Mouse (Mus musculus): ENCODE data around the gene Tmem253. TPM values are rescaled to one million over a fixed set of nuclear protein-coding genes. Genes with fewer than 3 reads are reported as not detected.

Tmem253 gene
- polyA plus RNA-seq, 1 experiment from 2014 or later, result 1.0 TPM

DNA sequence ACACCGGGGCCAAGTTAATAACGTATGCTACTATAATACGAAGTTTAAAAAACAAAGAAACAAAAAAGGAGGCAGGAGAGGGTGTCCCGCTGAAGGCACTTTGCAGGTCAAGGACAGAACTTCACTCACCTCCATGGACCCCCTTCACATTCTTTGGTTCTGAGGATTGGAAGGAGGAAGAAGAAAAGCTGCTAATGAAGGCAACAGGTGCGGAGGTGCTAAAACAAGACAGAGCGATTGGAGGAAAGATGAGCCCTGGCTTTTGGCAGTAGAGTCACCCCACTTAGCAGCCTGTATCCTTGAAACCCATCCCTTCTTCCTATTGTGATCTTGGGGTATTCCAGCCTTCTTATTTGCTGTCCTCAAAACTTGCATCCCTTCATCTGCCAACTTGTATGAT, 5.6 kb upstream of the Tmem253 start:
- Histone ChIP-seq H3K4me3 (peak overlapping the region; percentile 36), H3K4me2 (replicated peaks) (peak overlapping the region; percentile 64), H3K27ac (peak overlapping the region; percentile 75; the same call in 1 of the 2 replicates), H3K4me1 (peaks cover 74% of the 10 kb centered on the region), H3K9me3 (no peaks in the 10 kb centered on the region), H3K36me3 (peaks cover 40% of the 10 kb centered on the region), H3K9ac (peak overlapping the region; percentile 39), H3K27me3 (replicated peaks) (no peaks in the 10 kb centered on the region)
- ATAC-seq (ENCODE audit: low FRiP score, low read depth), result no peak
- 43% methylated on average over 6 of the region's 6 CpGs for WGBS

DNA sequence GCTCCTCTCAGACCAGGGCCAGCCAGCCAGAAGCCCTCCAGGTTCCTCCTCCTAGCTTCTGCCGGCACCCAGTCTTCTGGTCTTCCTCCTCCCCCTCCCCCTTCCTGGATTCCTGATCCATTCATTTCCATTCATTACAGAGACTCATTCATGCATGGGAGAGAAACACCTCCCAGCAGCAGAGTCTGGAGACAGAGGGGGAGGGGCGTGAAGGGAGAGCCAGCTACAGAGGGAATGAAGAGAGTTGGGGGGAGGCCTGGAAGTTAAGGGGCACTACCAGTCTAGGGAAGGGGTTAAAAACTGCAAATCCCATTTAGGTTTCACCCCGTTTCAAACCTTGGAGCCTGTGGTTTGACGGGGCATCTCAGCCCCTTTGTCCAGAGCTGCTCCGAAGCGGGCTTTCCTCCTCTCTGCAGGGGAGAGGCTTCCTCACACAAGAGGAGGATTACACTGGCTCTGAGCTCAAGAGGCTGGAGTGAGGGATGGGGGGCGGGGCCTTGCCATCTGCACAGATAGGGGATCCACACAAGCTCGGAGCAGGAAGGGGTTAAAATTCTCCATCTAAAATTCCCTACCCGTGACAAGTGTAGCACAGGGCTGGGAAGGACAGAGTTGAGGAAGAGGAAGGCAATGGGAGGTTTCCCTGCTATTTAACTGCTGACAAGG, 4.9 kb upstream of the Tmem253 start:
- peak overlapping the region; percentile 36 for H3K4me3 ChIP-seq
- peaks cover 71% of the 10 kb centered on the region for H3K4me1 ChIP-seq
- no peaks in the 10 kb centered on the region for H3K9me3 ChIP-seq
- H3K36me3 ChIP-seq, result peaks cover 33% of the 10 kb centered on the region
- H3K27me3 ChIP-seq (replicated peaks), result no peaks in the 10 kb centered on the region
- H3K4me2 ChIP-seq (replicated peaks), result peak overlapping the region; percentile 64
- under 1% methylated on average over 9 of the region's 9 CpGs for WGBS
- H3K9ac ChIP-seq, result peak overlapping the region; percentile 39
- ATAC-seq (ENCODE audit: low FRiP score, low read depth), result peak; percentile 83
- peak overlapping the region; percentile 75 for H3K27ac ChIP-seq

- Histone ChIP-seq H3K36me3 (peaks cover 22% of the 10 kb centered on the region), H3K4me3 (no peak overlapping the region), H3K9me3 (no peaks in the 10 kb centered on the region), H3K27ac (peak overlapping the region; percentile 75; the same call in 1 of the 2 replicates), H3K9ac (no peak overlapping the region), H3K4me2 (replicated peaks) (peak overlapping the region; percentile 64), H3K27me3 (replicated peaks) (no peaks in the 10 kb centered on the region), H3K4me1 (peaks cover 71% of the 10 kb centered on the region)
- no peak for ATAC-seq (ENCODE audit: low FRiP score, low read depth)
- WGBS, result 57% methylated on average over 1 of the region's 1 CpGs
Measured at GRCm38 (mm10) chr14:52011683-52012082, 3.8 kb upstream of the Tmem253 start.

DNA sequence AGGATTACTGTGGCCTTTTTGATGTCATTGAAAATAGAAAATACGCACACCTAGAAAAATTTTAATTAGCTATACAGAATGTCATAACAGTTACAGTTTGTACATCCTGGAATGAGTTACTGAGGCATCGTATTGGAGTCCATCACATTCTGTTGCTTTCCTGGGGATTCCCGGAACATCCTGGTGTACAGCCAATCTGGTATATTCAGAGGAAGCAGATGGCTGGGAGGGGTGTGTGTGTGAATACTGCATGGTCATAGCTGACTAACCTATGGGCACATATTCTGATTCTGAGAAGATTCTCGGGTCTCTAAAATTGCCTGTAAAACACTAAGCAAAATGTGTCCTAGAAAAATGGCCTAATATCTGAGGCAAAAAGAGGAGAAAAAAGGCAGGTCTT, 3.4 kb upstream of the Tmem253 start:
- Histone ChIP-seq H3K9ac (peak overlapping the region; percentile 98), H3K4me2 (replicated peaks) (peak overlapping the region; percentile 64), H3K36me3 (peaks cover 18% of the 10 kb centered on the region), H3K9me3 (no peaks in the 10 kb centered on the region), H3K27me3 (replicated peaks) (no peaks in the 10 kb centered on the region), H3K4me3 (peak overlapping the region; percentile 76; the same call in 1 of the 2 replicates), H3K4me1 (peaks cover 73% of the 10 kb centered on the region), H3K27ac (peak overlapping the region; percentile 98)
- ATAC-seq (ENCODE audit: low FRiP score, low read depth), result no peak
- WGBS, result 70% methylated on average over 4 of the region's 4 CpGs

GRCm38 (mm10) chr14:52012553-52012952, 2.9 kb upstream of the Tmem253 start:
- H3K27me3 ChIP-seq (replicated peaks), result no peaks in the 10 kb centered on the region
- H3K4me3 ChIP-seq, result peak overlapping the region; percentile 76
- peak overlapping the region; percentile 98 for H3K27ac ChIP-seq
- peaks cover 14% of the 10 kb centered on the region for H3K36me3 ChIP-seq
- H3K4me1 ChIP-seq, result peaks cover 74% of the 10 kb centered on the region
- H3K9ac ChIP-seq, result peak overlapping the region; percentile 98
- no peak for ATAC-seq (ENCODE audit: low FRiP score, low read depth)
- peak overlapping the region; percentile 64 for H3K4me2 ChIP-seq (replicated peaks)
- WGBS, result 40% methylated on average over 5 of the region's 5 CpGs
- no peaks in the 10 kb centered on the region for H3K9me3 ChIP-seq

DNA sequence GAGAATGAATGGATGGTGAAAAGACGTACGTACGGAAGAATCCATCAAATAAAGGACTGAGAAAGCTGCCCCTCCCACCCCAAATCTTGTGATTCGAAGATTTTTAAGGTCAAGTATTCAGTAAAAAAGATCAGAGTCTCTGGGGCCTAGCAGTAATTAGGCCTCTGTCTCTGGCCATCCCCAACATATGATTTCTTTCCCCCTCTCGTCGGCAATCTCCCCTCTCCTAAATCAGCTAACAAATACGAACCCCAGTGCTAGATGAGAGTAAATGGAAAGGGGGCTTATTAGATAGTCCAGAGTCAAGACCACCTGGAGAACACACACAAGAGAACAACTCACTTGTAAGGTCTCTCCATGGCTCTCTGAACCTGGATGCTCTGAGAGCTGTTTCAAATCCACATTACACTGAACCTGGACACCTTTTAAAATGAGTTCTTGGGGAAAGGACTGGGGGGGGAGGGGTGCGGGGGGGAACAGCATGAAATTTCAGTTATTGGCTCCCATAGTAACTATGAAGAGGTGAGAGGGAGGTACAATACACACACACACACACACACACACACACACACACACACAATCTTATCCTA, 2.3 kb upstream of the Tmem253 start:
- Histone ChIP-seq H3K4me1 (peaks cover 72% of the 10 kb centered on the region), H3K4me3 (peak overlapping the region; percentile 76)

DNA sequence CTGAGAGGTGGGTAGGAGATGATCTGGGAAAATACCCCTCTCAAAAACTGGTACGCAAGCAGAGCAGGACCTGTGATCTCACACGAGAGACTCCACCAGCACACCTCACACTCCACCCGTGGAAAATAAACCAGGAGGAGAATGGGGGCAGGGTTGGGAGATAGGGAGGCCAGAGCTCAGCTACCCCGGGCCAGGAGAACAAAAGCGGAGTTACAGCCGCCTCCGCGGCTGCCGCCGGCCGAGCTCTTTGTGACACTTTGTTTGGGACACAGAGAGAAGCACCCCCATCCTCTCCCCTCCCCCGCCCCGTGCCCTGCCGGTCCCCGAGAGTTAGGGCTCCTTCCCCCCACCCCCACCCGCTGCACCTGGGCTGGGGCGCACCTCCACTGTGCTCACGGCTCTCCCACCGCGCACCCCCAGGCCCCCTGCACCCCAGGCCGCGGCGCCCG, 1.7 kb upstream of the Tmem253 start:
- Histone ChIP-seq H3K27ac (peak overlapping the region; percentile 98), H3K4me3 (peak overlapping the region; percentile 76), H3K4me2 (replicated peaks) (peak overlapping the region; percentile 64), H3K9ac (peak overlapping the region; percentile 98), H3K27me3 (replicated peaks) (no peaks in the 10 kb centered on the region), H3K36me3 (peaks cover 5% of the 10 kb centered on the region), H3K9me3 (no peaks in the 10 kb centered on the region), H3K4me1 (peaks cover 71% of the 10 kb centered on the region)
- WGBS, result under 1% methylated on average over 15 of the region's 24 CpGs
- ATAC-seq (ENCODE audit: low FRiP score, low read depth), result peak; percentile 8; the same call in 1 of the 2 replicates

More for the DNA sequence above, 2.3 kb upstream of the Tmem253 start:
- Histone ChIP-seq H3K4me2 (replicated peaks) (peak overlapping the region; percentile 64), H3K9ac (peak overlapping the region; percentile 98), H3K9me3 (no peaks in the 10 kb centered on the region), H3K27me3 (replicated peaks) (no peaks in the 10 kb centered on the region), H3K27ac (peak overlapping the region; percentile 98), H3K36me3 (peaks cover 12% of the 10 kb centered on the region)
- ATAC-seq (ENCODE audit: low FRiP score, low read depth), result no peak
- 28% methylated on average over 8 of the region's 8 CpGs for WGBS

DNA sequence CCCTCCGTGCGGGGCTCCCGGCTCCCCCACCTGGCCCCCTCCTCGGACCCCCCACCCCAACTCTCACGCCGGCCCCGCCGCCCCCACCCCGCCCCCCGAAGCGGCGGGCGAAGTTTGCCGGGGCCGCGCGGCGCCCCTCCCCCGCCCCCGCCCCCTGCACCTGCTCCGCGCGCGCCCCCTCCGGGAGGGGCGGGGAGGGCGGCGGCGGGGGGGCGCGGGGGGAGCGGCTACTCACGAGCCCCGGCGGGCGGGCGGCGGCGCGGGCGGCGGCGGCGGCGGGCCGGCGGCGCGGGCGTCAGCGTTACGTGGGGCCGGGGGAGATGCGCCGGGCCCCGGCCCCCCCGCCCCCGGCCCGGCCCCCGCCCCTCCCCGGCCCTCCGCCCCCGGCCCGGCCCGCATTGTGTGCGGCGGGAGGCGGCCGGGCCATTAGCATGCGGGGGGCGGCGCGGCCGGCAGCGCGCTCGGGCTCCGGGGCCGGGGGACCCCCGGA, 1.1 kb upstream of the Tmem253 start:
- Histone ChIP-seq H3K27me3 (replicated peaks) (no peaks in the 10 kb centered on the region), H3K9ac (peak overlapping the region; percentile 98), H3K4me1 (peaks cover 70% of the 10 kb centered on the region), H3K36me3 (0 out of 2 replicates have a peak, but pooled peaks cover under 1% of the 10 kb centered on the region), H3K9me3 (no peaks in the 10 kb centered on the region), H3K4me3 (peak overlapping the region; percentile 76), H3K27ac (peak overlapping the region; percentile 98), H3K4me2 (replicated peaks) (peak overlapping the region; percentile 64)
- ATAC-seq (ENCODE audit: low FRiP score, low read depth), result peak; percentile 2; the same call in 1 of the 2 replicates
- 3% methylated on average over 8 of the region's 80 CpGs for WGBS

DNA sequence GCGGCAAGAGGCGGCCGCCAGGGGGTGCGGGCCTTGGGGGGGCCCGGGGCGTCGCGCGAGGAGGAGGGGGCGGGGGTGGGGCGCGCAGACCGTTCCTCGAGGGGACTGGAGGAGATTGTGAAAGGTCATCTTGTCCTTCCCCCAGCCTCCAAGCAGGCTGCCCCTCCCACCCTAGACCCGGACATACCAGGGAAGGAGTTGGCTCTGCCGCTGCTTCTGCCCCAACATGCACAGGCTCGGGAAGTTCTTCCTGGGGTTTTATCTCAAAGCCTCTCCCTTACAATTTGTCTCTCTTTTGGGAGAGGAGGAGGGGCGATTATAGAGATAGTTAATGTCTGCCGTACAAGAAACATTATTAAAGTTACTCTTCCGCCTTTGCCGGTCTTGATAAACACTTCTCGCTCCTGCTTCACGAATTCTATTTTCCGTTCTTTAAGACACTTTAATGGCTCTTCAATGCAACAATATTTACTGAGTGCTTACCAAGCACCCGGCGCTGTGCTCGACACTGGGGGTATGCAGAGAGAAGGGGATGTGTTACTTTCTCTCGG, 622 bp upstream of the Tmem253 start:
- WGBS, result 1% methylated on average over 16 of the region's 28 CpGs
- no peaks in the 10 kb centered on the region for H3K36me3 ChIP-seq
- peak overlapping the region; percentile 98 for H3K27ac ChIP-seq
- peak overlapping the region; percentile 76 for H3K4me3 ChIP-seq
- H3K9me3 ChIP-seq, result no peaks in the 10 kb centered on the region
- H3K4me2 ChIP-seq (replicated peaks), result peak overlapping the region; percentile 64
- peak overlapping the region; percentile 98 for H3K9ac ChIP-seq
- peak; percentile 13; the same call in 1 of the 2 replicates for ATAC-seq (ENCODE audit: low FRiP score, low read depth)
- peaks cover 65% of the 10 kb centered on the region for H3K4me1 ChIP-seq
- no peaks in the 10 kb centered on the region for H3K27me3 ChIP-seq (replicated peaks)

DNA sequence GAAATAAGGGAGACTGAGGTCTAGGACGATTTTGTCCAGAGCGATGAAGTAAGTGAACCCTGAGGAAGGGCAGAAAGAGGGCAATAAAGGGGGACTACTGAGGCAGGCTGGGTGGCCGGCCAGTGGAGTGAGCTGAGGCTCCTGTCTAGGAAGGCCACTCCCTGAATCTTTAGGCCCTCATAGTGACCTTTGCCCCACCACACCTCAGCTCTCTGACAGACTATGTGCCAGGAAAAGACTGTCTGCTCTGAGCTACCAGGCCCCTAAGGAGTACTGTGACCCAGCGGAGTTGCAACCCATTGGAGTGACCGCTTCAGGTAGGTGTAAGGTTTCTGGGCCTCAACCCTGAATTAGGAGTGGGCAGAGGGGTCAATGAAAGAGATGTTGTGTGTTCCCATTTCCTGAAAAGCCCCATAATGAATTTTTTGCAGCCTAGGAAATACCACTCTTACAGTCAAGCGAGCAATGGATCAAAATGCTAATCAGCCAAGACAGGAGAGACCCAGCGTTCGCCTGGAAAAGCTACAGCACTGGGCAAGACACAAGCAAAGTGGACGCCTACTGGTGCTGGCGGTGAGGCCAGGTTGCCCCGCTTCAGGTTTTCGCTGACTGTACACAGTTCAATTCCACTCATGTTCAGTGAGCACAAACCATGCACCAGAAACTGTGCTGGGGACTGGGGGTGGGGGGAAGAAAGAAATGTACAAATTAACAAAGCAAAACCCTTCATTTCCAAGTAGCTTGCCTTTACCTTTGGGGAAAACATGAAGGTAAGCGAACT, 1.4 kb downstream of the Tmem253 start:
- Histone ChIP-seq H3K27ac (no peak overlapping the region), H3K4me3 (no peak overlapping the region), H3K4me2 (replicated peaks) (no peak overlapping the region; the same call in 1 of the 2 replicates), H3K9me3 (no peaks in the 10 kb centered on the region), H3K4me1 (peaks cover 52% of the 10 kb centered on the region), H3K27me3 (replicated peaks) (no peaks in the 10 kb centered on the region), H3K36me3 (no peaks in the 10 kb centered on the region), H3K9ac (no peak overlapping the region)
- no peak for ATAC-seq (ENCODE audit: low FRiP score, low read depth)
- 68% methylated on average over 13 of the region's 13 CpGs for WGBS

GRCm38 (mm10) chr14:52017662-52018061, 2.2 kb downstream of the Tmem253 start:
- Histone ChIP-seq H3K27me3 (replicated peaks) (no peaks in the 10 kb centered on the region), H3K36me3 (no peaks in the 10 kb centered on the region), H3K4me2 (replicated peaks) (no peak overlapping the region), H3K9ac (no peak overlapping the region), H3K4me3 (no peak overlapping the region), H3K9me3 (no peaks in the 10 kb centered on the region), H3K27ac (no peak overlapping the region), H3K4me1 (peaks cover 48% of the 10 kb centered on the region)
- ATAC-seq (ENCODE audit: low FRiP score, low read depth), result no peak
- 89% methylated on average over 4 of the region's 4 CpGs for WGBS
